Mouse (Mus musculus): ENCODE measurements around the gene Xpnpep3. TPM values are rescaled to one million over a fixed set of nuclear protein-coding genes. Genes with fewer than 3 reads are reported as not detected.
A peak's percentile ranks its signal among the peaks of the same experiment; 100 is the strongest.

Gene Xpnpep3
- polyA plus RNA-seq (2016; fragmentation: Nextera tagmentation; extraction: Ambion mirVana), result 11.5 and 11.9 TPM in 2 replicates

DNA sequence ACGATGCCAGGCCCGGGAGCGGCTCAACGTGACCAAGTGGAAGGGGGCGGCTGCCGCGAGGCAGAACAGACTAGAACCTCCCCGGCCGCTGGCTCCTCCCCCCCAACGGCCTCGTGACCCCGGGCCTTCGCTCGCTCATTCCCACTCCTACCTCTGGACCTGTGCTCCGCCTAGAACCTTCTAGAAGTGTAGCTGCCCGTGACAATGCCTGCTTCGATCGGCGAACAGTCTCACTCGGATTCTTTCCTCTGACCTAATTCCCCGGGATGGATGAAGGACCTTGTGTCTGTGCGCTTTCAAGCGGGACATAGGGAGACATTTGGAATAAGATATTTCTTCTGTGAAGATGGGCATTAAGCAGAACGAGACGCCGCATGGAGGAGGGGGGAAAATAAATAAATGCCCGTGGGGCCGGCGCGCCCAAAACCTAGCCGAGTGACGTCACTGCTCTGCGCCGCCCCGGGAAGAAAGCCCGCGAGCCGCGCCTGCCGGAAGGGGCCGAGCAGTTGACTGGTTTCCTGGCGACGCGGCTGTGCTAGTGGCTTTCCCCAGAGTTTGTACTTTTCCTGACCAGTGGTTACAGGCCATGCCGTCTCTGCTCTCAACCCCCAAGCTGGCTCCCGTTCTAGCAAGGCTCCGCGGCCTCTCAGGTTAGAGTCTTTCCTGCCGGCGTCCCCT is at the start of gene Xpnpep3, which contains the start of gene St13:
Gene Xpnpep3 (plus strand): TSS at position 501 of the 678 bp plus-strand sequence.
Gene St13 (minus strand): TSS at position 440 of the 678 bp plus-strand sequence.
- WGBS, result under 1% methylated on average over 50 of the region's 50 CpGs
- Histone ChIP-seq H3K4me2 (peak within 1 kb of the TSS; percentile 79), H3K27me3 (no peaks in the 10 kb centered on the region), H3K4me3 (replicated peaks) (peak within 1 kb of the TSS; percentile 83), H3K9ac (peak within 1 kb of the TSS; percentile 92), H3K27ac (peak within 1 kb of the TSS; percentile 93), H3K36me3 (replicated peaks) (no peaks in the 10 kb centered on the region), H3K9me3 (no peaks in the 10 kb centered on the region), H3K4me1 (peaks cover 26% of the 10 kb centered on the region)
- peak; percentile 98 for ATAC-seq (ENCODE audit: low FRiP score)

GRCm38 (mm10) chr15:81350401-81350800 is 49.5 kb upstream of the Xpnpep3 start:
- no peak overlapping the region for H3K4me2 ChIP-seq
- no peaks in the 10 kb centered on the region for H3K36me3 ChIP-seq (replicated peaks)
- no peaks in the 10 kb centered on the region for H3K9me3 ChIP-seq
- H3K4me3 ChIP-seq (replicated peaks), result no peak overlapping the region
- no peaks in the 10 kb centered on the region for H3K4me1 ChIP-seq
- no peak overlapping the region for H3K9ac ChIP-seq
- H3K27ac ChIP-seq, result peak overlapping the region; percentile 47; the same call in 1 of the 2 replicates
- no peaks in the 10 kb centered on the region for H3K27me3 ChIP-seq
- 52% methylated on average over 1 of the region's 1 CpGs for WGBS
- ATAC-seq (ENCODE audit: low FRiP score), result no peak

- Histone ChIP-seq H3K9me3 (no peaks in the 10 kb centered on the region), H3K4me3 (replicated peaks) (no peak overlapping the region), H3K36me3 (replicated peaks) (no peaks in the 10 kb centered on the region), H3K9ac (no peak overlapping the region), H3K4me1 (peaks cover 10% of the 10 kb centered on the region; the same call in 1 of the 2 replicates), H3K27me3 (no peaks in the 10 kb centered on the region), H3K4me2 (no peak overlapping the region), H3K27ac (no peak overlapping the region)
- no peak for ATAC-seq (ENCODE audit: low FRiP score)
- WGBS, result 81% methylated on average over 1 of the region's 1 CpGs
Observed at GRCm38 (mm10) chr15:81352638-81353037, 47.3 kb upstream of the Xpnpep3 start.

DNA sequence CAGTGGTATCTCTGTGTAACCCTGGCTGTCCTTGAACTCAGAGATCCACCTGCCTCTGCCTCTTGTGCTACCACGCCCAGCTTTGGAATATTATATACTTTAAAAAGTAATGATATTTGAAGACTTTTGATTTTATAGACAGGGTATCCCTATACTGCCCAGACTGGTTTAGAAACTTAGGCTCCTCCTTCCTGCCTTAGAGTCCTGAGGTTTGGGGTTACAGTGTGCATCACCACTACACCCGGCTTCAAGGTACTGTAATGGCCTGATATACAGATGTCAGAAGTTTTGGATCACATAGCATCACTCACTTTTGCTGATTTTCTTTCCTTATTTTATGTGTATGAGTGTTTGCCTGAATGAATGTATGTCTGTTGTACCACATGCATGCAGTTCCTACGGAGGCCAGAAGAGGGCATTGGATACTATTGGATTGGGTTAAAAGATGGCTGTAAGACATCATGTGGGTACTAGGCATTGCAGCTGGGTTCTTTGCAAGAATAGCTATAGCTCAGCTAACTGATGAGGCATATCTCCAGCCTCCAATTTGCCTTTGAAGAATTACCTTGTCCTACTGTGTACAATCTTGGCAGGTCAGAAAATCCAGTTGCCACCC is 44.7 kb upstream of the Xpnpep3 start:
- Histone ChIP-seq H3K9ac (no peak overlapping the region), H3K27me3 (no peaks in the 10 kb centered on the region), H3K36me3 (replicated peaks) (no peaks in the 10 kb centered on the region), H3K4me3 (replicated peaks) (no peak overlapping the region), H3K4me1 (peaks cover 28% of the 10 kb centered on the region), H3K4me2 (no peak overlapping the region), H3K27ac (no peak overlapping the region), H3K9me3 (no peaks in the 10 kb centered on the region)
- WGBS, result 66% methylated on average over 3 of the region's 3 CpGs
- ATAC-seq (ENCODE audit: low FRiP score), result no peak

GRCm38 (mm10) chr15:81356946-81357345 is 43.0 kb upstream of the Xpnpep3 start:
- H3K4me1 ChIP-seq, result peaks cover 37% of the 10 kb centered on the region
- H3K27ac ChIP-seq, result no peak overlapping the region
- H3K27me3 ChIP-seq, result no peaks in the 10 kb centered on the region
- H3K9me3 ChIP-seq, result no peaks in the 10 kb centered on the region
- H3K36me3 ChIP-seq (replicated peaks), result no peaks in the 10 kb centered on the region
- WGBS, result 51% methylated on average over 5 of the region's 5 CpGs
- no peak overlapping the region for H3K4me2 ChIP-seq
- no peak overlapping the region for H3K4me3 ChIP-seq (replicated peaks)
- no peak for ATAC-seq (ENCODE audit: low FRiP score)
- H3K9ac ChIP-seq, result no peak overlapping the region

GRCm38 (mm10) chr15:81358943-81359342 is 41.0 kb upstream of the Xpnpep3 start:
- Histone ChIP-seq H3K4me1 (peaks cover 37% of the 10 kb centered on the region), H3K9ac (no peak overlapping the region), H3K4me2 (no peak overlapping the region), H3K27ac (no peak overlapping the region), H3K9me3 (no peaks in the 10 kb centered on the region), H3K36me3 (replicated peaks) (0 out of 2 replicates have a peak, but pooled peaks cover 10% of the 10 kb centered on the region), H3K4me3 (replicated peaks) (no peak overlapping the region), H3K27me3 (no peaks in the 10 kb centered on the region)
- ATAC-seq (ENCODE audit: low FRiP score), result no peak
- 88% methylated on average over 3 of the region's 3 CpGs for WGBS

DNA sequence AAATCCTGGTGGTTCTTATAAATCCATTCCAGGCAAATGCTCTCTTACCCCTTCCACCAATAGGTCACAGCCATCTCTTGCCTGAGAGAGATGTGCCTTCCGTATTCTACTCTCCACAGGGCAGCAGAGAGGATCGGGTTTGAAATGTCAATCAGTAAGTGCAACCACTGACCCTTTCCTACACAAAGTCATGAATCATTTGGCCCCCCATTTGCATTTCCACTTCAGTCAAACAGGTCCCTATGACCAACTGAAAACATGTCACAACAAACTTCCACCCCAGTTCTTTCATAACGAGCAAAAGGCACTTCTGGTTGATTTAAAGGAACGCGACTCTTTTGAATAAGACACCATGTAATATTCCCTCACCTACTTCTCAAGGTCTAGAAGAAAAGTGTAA is 40.5 kb upstream of the Xpnpep3 start:
- Histone ChIP-seq H3K4me2 (peak overlapping the region; percentile 81), H3K27ac (no peak overlapping the region), H3K27me3 (no peaks in the 10 kb centered on the region), H3K36me3 (replicated peaks) (peaks cover 13% of the 10 kb centered on the region; the same call in 1 of the 2 replicates), H3K9ac (no peak overlapping the region), H3K4me3 (replicated peaks) (no peak overlapping the region), H3K9me3 (no peaks in the 10 kb centered on the region), H3K4me1 (peaks cover 37% of the 10 kb centered on the region)
- 87% methylated on average over 5 of the region's 5 CpGs for WGBS
- ATAC-seq (ENCODE audit: low FRiP score), result no peak

DNA sequence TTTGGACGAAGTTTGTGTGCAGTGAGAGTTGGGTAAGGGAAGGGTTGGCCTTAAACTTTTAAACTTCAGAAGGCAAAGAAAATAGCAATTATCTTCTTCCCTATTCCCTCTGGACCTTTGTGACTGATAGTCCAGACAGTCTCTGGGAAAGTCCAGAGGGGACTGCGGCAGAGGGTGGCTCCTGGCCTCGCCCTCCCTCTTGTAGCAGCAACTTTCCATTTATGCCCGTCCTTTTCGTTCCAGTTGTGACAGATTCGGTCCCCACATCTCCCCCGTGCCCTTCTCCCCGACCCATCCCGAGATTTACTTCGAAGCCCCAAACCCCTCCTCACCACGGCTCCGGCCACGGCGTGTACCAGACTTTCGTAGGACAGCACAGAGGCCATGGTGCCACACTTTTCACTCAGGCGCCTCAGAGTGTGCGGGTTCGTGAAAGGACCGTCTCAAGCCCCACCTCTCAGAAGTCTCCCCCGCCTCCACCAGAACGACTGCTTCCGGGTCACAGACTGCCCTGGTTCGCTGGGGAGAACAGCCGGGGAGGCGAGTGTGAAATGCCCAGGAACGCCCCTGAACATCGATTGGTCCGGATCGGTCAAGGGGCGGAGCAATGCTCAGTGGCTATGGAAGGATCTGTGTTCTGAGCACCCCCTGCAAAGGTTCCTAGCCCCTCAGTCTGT is 39.5 kb upstream of the Xpnpep3 start, which contains the start of gene Slc25a17:
Gene Slc25a17 (minus strand): TSS at position 468 of the 677 bp plus-strand sequence.
- peak within 1 kb of the TSS; percentile 81 for H3K4me2 ChIP-seq
- H3K4me3 ChIP-seq (replicated peaks), result peak within 1 kb of the TSS; percentile 65
- ATAC-seq (ENCODE audit: low FRiP score), result peak; percentile 99
- H3K4me1 ChIP-seq, result peaks cover 37% of the 10 kb centered on the region
- WGBS, result 1% methylated on average over 30 of the region's 30 CpGs
- H3K36me3 ChIP-seq (replicated peaks), result peaks cover 20% of the 10 kb centered on the region
- no peaks in the 10 kb centered on the region for H3K27me3 ChIP-seq
- no peaks in the 10 kb centered on the region for H3K9me3 ChIP-seq
- H3K9ac ChIP-seq, result peak within 1 kb of the TSS; percentile 73
- H3K27ac ChIP-seq, result peak within 1 kb of the TSS; percentile 82

DNA sequence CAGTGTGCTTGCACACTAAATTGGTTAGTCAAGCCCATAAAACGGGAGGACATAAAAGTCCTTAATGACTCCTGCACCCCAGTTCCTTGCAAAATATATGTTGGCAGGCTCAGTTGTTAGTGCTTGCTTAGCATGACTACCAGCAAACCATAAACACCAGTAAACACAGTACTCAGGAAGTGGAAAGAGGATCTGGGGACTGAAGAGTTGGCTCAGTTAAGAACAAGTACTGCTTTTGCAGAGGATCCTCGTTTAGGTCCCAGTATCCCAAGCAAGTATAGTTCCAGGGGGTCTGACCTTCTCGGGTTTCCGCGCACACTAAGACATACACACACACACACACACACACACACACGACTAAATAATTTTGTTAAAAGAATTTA is 38.9 kb upstream of the Xpnpep3 start:
- WGBS, result 46% methylated on average over 6 of the region's 6 CpGs
- Histone ChIP-seq H3K9me3 (no peaks in the 10 kb centered on the region), H3K9ac (no peak overlapping the region), H3K27ac (peak overlapping the region; percentile 59; the same call in 1 of the 2 replicates), H3K4me2 (peak overlapping the region; percentile 81), H3K4me1 (peaks cover 37% of the 10 kb centered on the region), H3K36me3 (replicated peaks) (peaks cover 25% of the 10 kb centered on the region), H3K27me3 (no peaks in the 10 kb centered on the region), H3K4me3 (replicated peaks) (peak overlapping the region; percentile 65)
- no peak for ATAC-seq (ENCODE audit: low FRiP score)

DNA sequence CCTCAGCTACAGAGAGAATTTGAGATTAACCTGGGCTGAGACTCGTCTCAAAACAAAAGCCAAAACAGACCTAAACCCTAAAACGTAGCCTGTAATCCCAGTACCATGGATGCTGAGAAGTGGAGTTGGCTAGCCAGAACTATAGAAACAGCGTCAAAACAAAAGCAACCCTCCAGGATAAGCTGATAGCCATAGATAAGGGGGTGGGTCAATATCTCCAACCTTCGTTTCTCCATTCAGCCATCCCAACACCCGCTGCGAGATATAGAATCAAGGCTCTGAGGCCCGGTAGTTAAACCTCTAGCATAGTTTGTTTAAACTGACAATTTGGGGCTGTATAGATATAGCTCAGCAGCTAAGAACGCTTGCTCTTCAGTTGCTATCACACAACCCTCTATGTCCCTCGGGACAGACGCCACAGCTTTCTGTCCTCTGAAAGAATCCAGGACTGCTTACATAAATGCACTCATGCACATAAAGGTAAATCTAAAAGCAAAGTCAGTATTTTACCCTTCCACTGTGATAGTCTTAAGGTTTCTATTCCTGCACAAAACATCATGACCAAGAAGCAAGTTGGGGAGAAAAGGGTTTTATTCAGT is 38.4 kb upstream of the Xpnpep3 start:
- Histone ChIP-seq H3K36me3 (replicated peaks) (peaks cover 30% of the 10 kb centered on the region), H3K9ac (no peak overlapping the region), H3K4me2 (peak overlapping the region; percentile 81), H3K27me3 (no peaks in the 10 kb centered on the region), H3K4me3 (replicated peaks) (no peak overlapping the region), H3K9me3 (no peaks in the 10 kb centered on the region), H3K4me1 (peaks cover 37% of the 10 kb centered on the region), H3K27ac (peak overlapping the region; percentile 59; the same call in 1 of the 2 replicates)
- WGBS, result 45% methylated on average over 10 of the region's 10 CpGs
- ATAC-seq (ENCODE audit: low FRiP score), result no peak

- peaks cover 29% of the 10 kb centered on the region for H3K4me1 ChIP-seq
- H3K27me3 ChIP-seq, result no peaks in the 10 kb centered on the region
- no peak overlapping the region for H3K4me2 ChIP-seq
- no peak overlapping the region for H3K27ac ChIP-seq
- H3K9ac ChIP-seq, result no peak overlapping the region
- no peak overlapping the region for H3K4me3 ChIP-seq (replicated peaks)
- H3K9me3 ChIP-seq, result no peaks in the 10 kb centered on the region
- 86% methylated on average over 1 of the region's 1 CpGs for WGBS
- no peak for ATAC-seq (ENCODE audit: low FRiP score)
- peaks cover 40% of the 10 kb centered on the region for H3K36me3 ChIP-seq (replicated peaks)
Observed at GRCm38 (mm10) chr15:81362501-81362900, 37.4 kb upstream of the Xpnpep3 start.

- WGBS, result 95% methylated on average over 1 of the region's 1 CpGs
- H3K4me1 ChIP-seq, result peaks cover 19% of the 10 kb centered on the region
- H3K36me3 ChIP-seq (replicated peaks), result peaks cover 54% of the 10 kb centered on the region
- no peak overlapping the region for H3K9ac ChIP-seq
- H3K4me3 ChIP-seq (replicated peaks), result no peak overlapping the region
- no peaks in the 10 kb centered on the region for H3K9me3 ChIP-seq
- H3K27ac ChIP-seq, result no peak overlapping the region
- no peak for ATAC-seq (ENCODE audit: low FRiP score)
- H3K4me2 ChIP-seq, result no peak overlapping the region
- H3K27me3 ChIP-seq, result no peaks in the 10 kb centered on the region
Observed at GRCm38 (mm10) chr15:81364271-81364670, 35.7 kb upstream of the Xpnpep3 start.
